Mouse (Mus musculus) small intestine, adult 2 months (tissue): ENCODE results near the gene Zfr2. TPM values are rescaled to one million over a fixed set of nuclear protein-coding genes. Genes with fewer than 3 reads are reported as not detected.
"Not testable (repeated sequence)": the region's sequence is repeated elsewhere in the genome, so short reads cannot be mapped to it uniquely, and the experiment has no call there.

Experiments used
- H3K27ac ChIP-seq: fragments of 200-500 bp; 2 replicates; pipeline ENCODE4 v1.5.1; 2012; ENCODE audit warnings: low read depth, low read length, control low read depth, inconsistent platforms; ENCODE audit not compliant: insufficient read depth
- H3K27me3 ChIP-seq: fragments of 200-500 bp; 2 replicates; pipeline ENCODE4 v1.6.1; 2012; ENCODE audit warnings: mild to moderate bottlenecking, moderate library complexity, low read length, inconsistent platforms; ENCODE audit not compliant: control insufficient read depth, insufficient read depth
- H3K36me3 ChIP-seq: fragments of 200-500 bp; 2 replicates; pipeline ENCODE4 v1.6.1; 2012; ENCODE audit warnings: mild to moderate bottlenecking, low read length, control low read depth, inconsistent platforms; ENCODE audit not compliant: control insufficient read depth, insufficient read depth
- H3K4me1 ChIP-seq: fragments of 200-500 bp; 2 replicates; pipeline ENCODE4 v1.6.1; 2012; ENCODE audit warnings: low read length, inconsistent platforms, mixed read lengths; ENCODE audit not compliant: control insufficient read depth, insufficient read depth, insufficient read length
- H3K4me3 ChIP-seq: fragments of 200-500 bp; 2 replicates; pipeline ENCODE4 v1.5.1; 2012; ENCODE audit warnings: low read depth, mild to moderate bottlenecking, control low read depth, inconsistent platforms, low read length, moderate library complexity
- CTCF ChIP-seq: fragments of 200-500 bp; IDR thresholded peaks from 2 replicates; pipeline ENCODE4 v1.5.1; 2012; ENCODE audit warnings: low read depth, mild to moderate bottlenecking, control low read depth, inconsistent platforms, low read length, moderate library complexity, mixed read lengths; ENCODE audit not compliant: insufficient replicate concordance, insufficient read length; ENCODE audit errors: extremely low read depth
- POLR2A ChIP-seq: fragments of 200-500 bp; IDR thresholded peaks from 2 replicates; pipeline ENCODE4 v1.6.1; 2012; ENCODE audit warnings: low read depth, mild to moderate bottlenecking, control low read depth, inconsistent platforms, low read length, moderate library complexity
- WGBS: fragments of 180-500 bp; shearing (Covaris S2); methylation state at CpG from one replicate; pipeline ENCODE4 v1.1.7; 2018; 5-methylcytosine and 5-hydroxymethylcytosine counted together
- polyA plus RNA-seq: library from polyadenylated mRNA; depleted of rRNA; stranded (reverse); fragments of >200 nt; gene quantifications from 2 replicates; pipeline ENCODE4 v1.2.3, GENCODE M21; 2012

Gene Zfr2
- polyA plus RNA-seq, 1 experiment, result 14.2 TPM

DNA sequence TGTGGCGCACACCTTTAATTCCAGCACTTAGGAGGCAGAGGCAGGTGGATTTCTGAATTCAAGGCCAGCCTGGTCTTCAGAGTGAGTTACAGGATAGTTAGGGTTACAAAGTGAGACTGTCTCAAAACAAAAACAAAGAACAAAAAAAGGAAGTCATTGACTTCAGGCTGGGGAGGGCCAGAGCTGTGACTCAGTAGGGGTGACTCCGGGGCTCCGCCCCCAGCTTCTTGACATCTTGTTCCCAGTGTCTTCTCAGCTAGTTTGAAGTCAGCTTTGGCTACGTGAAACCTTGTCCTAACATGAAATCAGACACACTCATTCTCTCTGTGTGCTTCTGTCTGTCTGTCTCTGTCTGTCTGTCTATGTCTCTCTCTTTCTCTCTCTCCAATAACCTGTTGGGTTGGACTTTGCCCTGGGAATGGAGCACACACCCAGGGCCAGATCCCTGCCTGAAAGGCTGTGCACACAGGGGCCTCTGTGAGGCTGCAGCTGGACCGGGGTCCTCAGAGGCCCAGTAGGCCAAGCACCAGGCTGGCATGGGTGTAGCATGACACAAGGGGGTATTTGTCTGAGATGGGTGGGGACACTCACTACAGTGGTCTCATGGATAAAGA lies 11.4 kb upstream of the Zfr2 start:
- 52% methylated on average over 5 of the region's 5 CpGs for WGBS
- Histone ChIP-seq H3K36me3 (no peaks in the 10 kb centered on the region), H3K27ac (peak overlapping the region; percentile 42; the same call in 1 of the 2 replicates), H3K27me3 (no peaks in the 10 kb centered on the region), H3K4me1 (peaks cover 9% of the 10 kb centered on the region), H3K4me3 (no peak overlapping the region)
- TF ChIP-seq POLR2A (no peak), CTCF (no peak)

GRCm38 (mm10) chr10:81223731-81224130 lies 9.2 kb upstream of the Zfr2 start:
- H3K27me3 ChIP-seq, result not testable (repeated sequence)
- WGBS, result 61% methylated on average over 2 of the region's 2 CpGs

GRCm38 (mm10) chr10:81229735-81230437 lies 3.1 kb upstream of the Zfr2 start:
- WGBS, result 26% methylated on average over 20 of the region's 20 CpGs
- no peak for TF ChIP-seq CTCF
- TF ChIP-seq POLR2A, result no peak
- H3K36me3 ChIP-seq, result no peaks in the 10 kb centered on the region
- 0 out of 2 replicates have a peak, but pooled peaks cover 5% of the 10 kb centered on the region for H3K27me3 ChIP-seq
- H3K27ac ChIP-seq, result no peak overlapping the region
- H3K4me3 ChIP-seq, result peak overlapping the region; percentile 20
- peaks cover 12% of the 10 kb centered on the region for H3K4me1 ChIP-seq

More at GRCm38 (mm10) chr10:81223731-81224130, 9.2 kb upstream of the Zfr2 start:
- H3K4me1 ChIP-seq, H3K4me3 ChIP-seq, H3K36me3 ChIP-seq, H3K27ac ChIP-seq: not testable (repeated sequence)

DNA sequence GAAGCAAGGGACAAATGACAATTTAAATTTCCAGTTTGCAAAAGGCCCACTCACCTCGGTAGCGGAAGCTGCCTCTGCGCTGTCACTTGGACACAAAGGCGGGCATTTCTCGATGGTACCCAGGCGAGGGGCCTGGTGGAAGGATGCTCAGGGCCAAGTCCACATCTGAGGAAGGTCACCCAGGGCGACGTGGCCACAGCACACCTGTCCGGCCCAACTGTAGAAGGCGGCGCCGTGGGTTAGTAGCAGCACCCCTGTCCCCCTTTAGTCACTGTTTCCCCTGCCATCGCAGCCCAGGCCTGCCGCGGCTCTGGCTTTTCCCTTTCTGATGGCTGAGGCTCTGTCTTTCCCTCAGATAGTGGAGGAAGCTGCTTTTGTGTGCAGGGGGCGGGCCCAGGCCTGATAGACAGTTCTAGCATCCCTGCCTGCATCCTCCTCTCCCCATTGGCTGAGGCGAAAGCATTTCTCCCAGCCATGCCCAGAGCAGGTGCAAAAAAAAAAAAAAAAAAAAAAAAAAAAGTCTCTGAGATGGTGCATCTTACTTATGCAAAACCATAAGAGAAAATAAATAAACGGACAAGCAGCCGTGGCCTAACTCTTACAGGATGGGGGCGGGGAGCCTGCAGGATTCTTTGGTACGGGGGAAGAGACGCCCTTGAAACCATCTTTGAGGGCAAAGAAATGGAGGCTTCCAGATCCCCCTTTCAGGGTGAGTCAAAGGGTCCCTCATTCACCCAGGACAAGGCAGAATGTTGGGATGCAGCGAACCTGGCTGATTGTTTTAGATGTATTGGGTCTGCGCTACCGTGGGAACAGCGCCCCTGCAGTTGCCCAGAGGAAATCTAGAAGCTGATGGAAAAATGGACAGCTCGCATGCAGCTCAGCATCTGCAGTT lies 2.3 kb upstream of the Zfr2 start, which contains the start of gene Atcay:
Gene Atcay, minus strand, starts transcription at position 396 of the 895 bp plus-strand sequence.
- H3K36me3 ChIP-seq, result 0 out of 2 replicates have a peak, but pooled peaks cover under 1% of the 10 kb centered on the region
- peak within 1 kb of the TSS; percentile 20 for H3K4me3 ChIP-seq
- H3K4me1 ChIP-seq, result peaks cover 16% of the 10 kb centered on the region
- H3K27ac ChIP-seq, result no peak within 1 kb of the TSS
- 0 out of 2 replicates have a peak, but pooled peaks cover 5% of the 10 kb centered on the region for H3K27me3 ChIP-seq
- 27% methylated on average over 27 of the region's 27 CpGs for WGBS
- peak; percentile 57; the same call in 1 of the 2 replicates for TF ChIP-seq CTCF
- no peak for TF ChIP-seq POLR2A

GRCm38 (mm10) chr10:81231436-81231835 lies 1.5 kb upstream of the Zfr2 start:
- Histone ChIP-seq H3K4me3 (no peak overlapping the region), H3K36me3 (0 out of 2 replicates have a peak, but pooled peaks cover 2% of the 10 kb centered on the region), H3K4me1 (peaks cover 16% of the 10 kb centered on the region), H3K27ac (no peak overlapping the region), H3K27me3 (0 out of 2 replicates have a peak, but pooled peaks cover 5% of the 10 kb centered on the region)
- TF ChIP-seq CTCF, result no peak
- TF ChIP-seq POLR2A, result no peak
- 67% methylated on average over 7 of the region's 7 CpGs for WGBS

- Histone ChIP-seq H3K4me1 (peaks cover 22% of the 10 kb centered on the region), H3K36me3 (0 out of 2 replicates have a peak, but pooled peaks cover 2% of the 10 kb centered on the region), H3K4me3 (peak overlapping the region; percentile 61), H3K27me3 (0 out of 2 replicates have a peak, but pooled peaks cover 5% of the 10 kb centered on the region), H3K27ac (peak overlapping the region; percentile 96)
- no peak for TF ChIP-seq POLR2A
- TF ChIP-seq CTCF, result no peak
- under 1% methylated on average over 28 of the region's 28 CpGs for WGBS
Observed at GRCm38 (mm10) chr10:81233226-81233585, 251 bp downstream of the Zfr2 start.
